12 mouse cellular contexts compared by ENCODE assay signal in the genomic region with DNA sequence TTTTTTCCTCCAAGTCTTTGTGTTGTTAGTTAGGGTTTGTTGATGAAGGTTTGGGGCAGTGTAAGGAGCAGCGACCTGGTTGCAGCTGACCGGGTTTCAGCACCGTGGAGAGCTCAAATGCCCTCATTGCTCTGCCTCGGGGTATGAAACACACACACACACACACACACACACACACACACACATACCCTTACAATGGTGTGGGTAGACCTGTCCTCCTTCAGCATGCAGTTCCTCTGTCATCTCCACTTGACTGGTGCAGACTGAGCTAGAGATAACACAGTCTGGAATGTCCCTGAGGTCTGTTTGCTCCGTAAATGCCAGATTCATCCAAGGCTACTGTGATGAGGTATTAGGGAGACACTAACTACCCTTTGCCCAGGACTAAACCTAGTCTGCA. TPM values are rescaled to one million over a fixed set of nuclear protein-coding genes. Genes with fewer than 3 reads are reported as not detected.
DNase-seq lines count a peak whose midpoint lies in the region; ATAC-seq and TF ChIP-seq lines count a peak whose summit lies in the region.
"Had no signal": no experiment of that assay in that cellular context is flagged by ENCODE, and none has a peak within 500 bp of the region (broad histone marks: within the 10 kb centered on the region; RNA-seq: fewer than 3 reads in every experiment).

No protein-coding gene starts in this region.

- peak; percentile 38 for DNase-seq in adrenal gland, postnatal 25 days
- peak; percentile 64 for DNase-seq in embryonic facial prominence, embryonic 11.5 days (ENCODE audit: low spot score)
- no peak for DNase-seq in hindbrain, postnatal 0 days (ENCODE audit: low spot score)
- DNase-seq in urinary bladder, postnatal 4 days (ENCODE audit: low spot score in 2 of 2): no peak
- no peak for DNase-seq in cerebellum, adult 11-12 months
- DNase-seq: gastrocnemius, adult 2 months; thymus, postnatal 25 days had no signal

- H3K9me3 ChIP-seq in embryonic facial prominence, embryonic 11.5 days (replicated peaks; ENCODE audit: control insufficient read depth, low read length): no peaks in the 10 kb centered on the region
- H3K9me3 ChIP-seq in hindbrain, postnatal 0 days (ENCODE audit: low read length): no peaks in the 10 kb centered on the region
- H3K9me3 ChIP-seq in midbrain, embryonic 16.5 days (replicated peaks; ENCODE audit: control insufficient read depth, low read length, poor library complexity, severe bottlenecking): no peaks in the 10 kb centered on the region
- no peaks in the 10 kb centered on the region for H3K9me3 ChIP-seq in heart, embryonic 12.5 days (replicated peaks)

- H3K27ac ChIP-seq in embryonic facial prominence, embryonic 11.5 days (replicated peaks; ENCODE audit: low read depth, low read length): 0 out of 2 replicates have a peak overlapping the region, but pooled peaks have one; percentile 52
- peak overlapping the region; percentile 74; the same call in 1 of the 2 replicates for H3K27ac ChIP-seq in hindbrain, postnatal 0 days
- peak overlapping the region; percentile 96 for H3K27ac ChIP-seq in midbrain, embryonic 16.5 days (ENCODE audit: low read length)
- H3K27ac ChIP-seq in heart, embryonic 12.5 days (ENCODE audit: poor library complexity, severe bottlenecking): no peak overlapping the region
- H3K27ac ChIP-seq: gastrocnemius, adult 2 months had no signal

- 13% methylated on average over 5 of the region's 5 CpGs for WGBS in embryonic facial prominence, embryonic 11.5 days
- WGBS in hindbrain, postnatal 0 days: 24% methylated on average over 5 of the region's 5 CpGs
- WGBS in midbrain, embryonic 16.5 days: 10% methylated on average over 5 of the region's 5 CpGs
- 5% methylated on average over 5 of the region's 5 CpGs for WGBS in heart, embryonic 12.5 days

- H3K4me3 ChIP-seq in embryonic facial prominence, embryonic 11.5 days (ENCODE audit: low read depth, low read length): no peak overlapping the region
- H3K4me3 ChIP-seq in hindbrain, postnatal 0 days (ENCODE audit: low read length): no peak overlapping the region
- no peak overlapping the region for H3K4me3 ChIP-seq in midbrain, embryonic 16.5 days (ENCODE audit: low read depth, low read length)
- H3K4me3 ChIP-seq in heart, embryonic 12.5 days: no peak overlapping the region
- H3K4me3 ChIP-seq: gastrocnemius, adult 2 months had no signal

- no peak overlapping the region for H3K9ac ChIP-seq in embryonic facial prominence, embryonic 11.5 days (replicated peaks; ENCODE audit: low read length)
- H3K9ac ChIP-seq in hindbrain, postnatal 0 days (replicated peaks; ENCODE audit: low read length): no peak overlapping the region
- H3K9ac ChIP-seq in midbrain, embryonic 16.5 days (ENCODE audit: low read depth, low read length): 0 out of 2 replicates have a peak overlapping the region, but pooled peaks have one; percentile 4
- no peak overlapping the region for H3K9ac ChIP-seq in heart, embryonic 12.5 days

- ATAC-seq in embryonic facial prominence, embryonic 11.5 days (replicated peaks; ENCODE audit: insufficient number of reproducible peaks, low FRiP score, low TSS enrichment, low read depth): peak; percentile 42; the same call in 1 of the 2 replicates
- ATAC-seq in hindbrain, postnatal 0 days: no peak
- ATAC-seq in midbrain, embryonic 16.5 days: no peak
- no peak for ATAC-seq in heart, embryonic 12.5 days (ENCODE audit: insufficient number of reproducible peaks, low FRiP score)
- ATAC-seq: intestine, postnatal 0 days had no signal

- H3K4me1 ChIP-seq in embryonic facial prominence, embryonic 11.5 days (ENCODE audit: control insufficient read depth, insufficient read depth, low read length): peaks cover 6% of the 10 kb centered on the region
- H3K4me1 ChIP-seq in hindbrain, postnatal 0 days (ENCODE audit: insufficient read depth, low read length): peaks cover 7% of the 10 kb centered on the region
- H3K4me1 ChIP-seq in midbrain, embryonic 16.5 days (ENCODE audit: control insufficient read depth, insufficient read depth, low read length): peaks cover 34% of the 10 kb centered on the region
- H3K4me1 ChIP-seq in heart, embryonic 12.5 days (replicated peaks): peaks cover 10% of the 10 kb centered on the region

- no peak overlapping the region for H3K4me2 ChIP-seq in embryonic facial prominence, embryonic 11.5 days (ENCODE audit: low read depth, low read length)
- no peak overlapping the region for H3K4me2 ChIP-seq in hindbrain, postnatal 0 days (ENCODE audit: low read depth, low read length)
- H3K4me2 ChIP-seq in midbrain, embryonic 16.5 days (ENCODE audit: low read length): 0 out of 2 replicates have a peak overlapping the region, but pooled peaks have one; percentile 46
- H3K4me2 ChIP-seq in heart, embryonic 12.5 days: no peak overlapping the region

- peaks cover 6% of the 10 kb centered on the region for H3K36me3 ChIP-seq in embryonic facial prominence, embryonic 11.5 days (replicated peaks; ENCODE audit: control insufficient read depth, insufficient read depth, low read depth, low read length)
- H3K36me3 ChIP-seq in hindbrain, postnatal 0 days (ENCODE audit: insufficient read depth, low read length): peaks cover 11% of the 10 kb centered on the region
- H3K36me3 ChIP-seq in midbrain, embryonic 16.5 days (ENCODE audit: control insufficient read depth, insufficient read depth, low read length): peaks cover 8% of the 10 kb centered on the region
- H3K36me3 ChIP-seq in heart, embryonic 12.5 days: peaks cover 33% of the 10 kb centered on the region

- TF ChIP-seq CTCF in hindbrain, postnatal 0 days (IDR thresholded peaks at IDR 0.05; ENCODE audit: low read depth): no peak

- no peaks in the 10 kb centered on the region for H3K27me3 ChIP-seq in embryonic facial prominence, embryonic 11.5 days (ENCODE audit: control insufficient read depth, insufficient read depth, low read length)
- H3K27me3 ChIP-seq in hindbrain, postnatal 0 days (ENCODE audit: insufficient read depth, low read length): no peaks in the 10 kb centered on the region
- no peaks in the 10 kb centered on the region for H3K27me3 ChIP-seq in midbrain, embryonic 16.5 days (ENCODE audit: control insufficient read depth, insufficient read depth, low read depth, low read length)
- 0 out of 2 replicates have a peak, but pooled peaks cover under 1% of the 10 kb centered on the region for H3K27me3 ChIP-seq in heart, embryonic 12.5 days (replicated peaks)

RNA-seq across cellular contexts. Expression of gene Ngdn, which starts 12.0 kb away (rescaled TPM):
- total RNA-seq in adrenal gland, postnatal 25 days (2021): 38.3 and 39.8 TPM in 2 replicates
- polyA plus RNA-seq in embryonic facial prominence, embryonic 11.5 days (2014; fragmentation: Nextera tagmentation; extraction: Ambion mirVana): 92.8 and 97.7 TPM in 2 replicates
- total RNA-seq in hindbrain, postnatal 0 days (2014; rRNA removed): 16.6 and 25.4 TPM in 2 replicates
- 53.2 and 55.2 TPM in 2 replicates for polyA plus RNA-seq in hindbrain, postnatal 0 days (2015; fragmentation: Nextera tagmentation; extraction: Ambion mirVana)
- 44.8 and 48.7 TPM in 2 replicates for polyA plus RNA-seq in midbrain, embryonic 16.5 days (2015; fragmentation: Nextera tagmentation; extraction: Ambion mirVana)
- polyA plus RNA-seq in heart, embryonic 12.5 days (2016; fragmentation: Nextera tagmentation; extraction: Ambion mirVana): 55.7 and 60.8 TPM in 2 replicates

RNA-seq across cellular contexts. Expression of gene Myh7, which starts 32.8 kb away (rescaled TPM):
- not detected in 2 replicates for total RNA-seq in adrenal gland, postnatal 25 days (2021)
- 4.0 and 13.1 TPM in 2 replicates for polyA plus RNA-seq in embryonic facial prominence, embryonic 11.5 days (2014; fragmentation: Nextera tagmentation; extraction: Ambion mirVana)
- 1.3 and 2.0 TPM in 2 replicates for total RNA-seq in hindbrain, postnatal 0 days (2014; rRNA removed)
- 6.5 and 8.6 TPM in 2 replicates for polyA plus RNA-seq in hindbrain, postnatal 0 days (2015; fragmentation: Nextera tagmentation; extraction: Ambion mirVana)
- polyA plus RNA-seq in midbrain, embryonic 16.5 days (2015; fragmentation: Nextera tagmentation; extraction: Ambion mirVana): 7.7 and 8.9 TPM in 2 replicates
- polyA plus RNA-seq in heart, embryonic 12.5 days (2016; fragmentation: Nextera tagmentation; extraction: Ambion mirVana): 5,583 and 5,934 TPM in 2 replicates

RNA-seq across cellular contexts. Expression of gene Gm17428, which starts 50.5 kb away (rescaled TPM):
- total RNA-seq in adrenal gland, postnatal 25 days (2021): not detected in 2 replicates
- polyA plus RNA-seq in embryonic facial prominence, embryonic 11.5 days (2014; fragmentation: Nextera tagmentation; extraction: Ambion mirVana): not detected in 2 replicates
- not detected in 2 replicates for total RNA-seq in hindbrain, postnatal 0 days (2014; rRNA removed)
- polyA plus RNA-seq in hindbrain, postnatal 0 days (2015; fragmentation: Nextera tagmentation; extraction: Ambion mirVana): not detected in 2 replicates
- polyA plus RNA-seq in midbrain, embryonic 16.5 days (2015; fragmentation: Nextera tagmentation; extraction: Ambion mirVana): not detected in 2 replicates
- not detected in 2 replicates for polyA plus RNA-seq in heart, embryonic 12.5 days (2016; fragmentation: Nextera tagmentation; extraction: Ambion mirVana)
- total RNA-seq: gastrocnemius, adult 2 months had no signal
- polyA plus RNA-seq: cerebellum, adult 2 months; intestine, postnatal 0 days; lung, embryonic 16.5 days had no signal

Comparison
In these comparisons a context has a peak if more than half of its experiments do, and no peak if none do; other contexts are left out.
1. DNase-seq: peak in adrenal gland, postnatal 25 days (single experiment) and embryonic facial prominence, embryonic 11.5 days (single experiment); none in hindbrain, postnatal 0 days (single experiment), urinary bladder, postnatal 4 days (0 of 2) and cerebellum, adult 11-12 months (single experiment).
2. RNA of gene Myh7, which starts 32.8 kb away (polyA plus RNA-seq): 5,583 to 5,934 TPM in heart, embryonic 12.5 days; 4.0 to 13.1 TPM in embryonic facial prominence, embryonic 11.5 days, 6.5 to 8.6 TPM in hindbrain, postnatal 0 days and 7.7 to 8.9 TPM in midbrain, embryonic 16.5 days; every median in the first group is over 100 times any median in the second.